Mouse (Mus musculus) thymus, adult 2 months (tissue): ENCODE results near the gene Art1. TPM values are rescaled to one million over a fixed set of nuclear protein-coding genes. Genes with fewer than 3 reads are reported as not detected.

Experiments
- DNase-seq: peaks from one replicate; pipeline ENCODE4 v3.0.0; 2021
- H3K27ac ChIP-seq: fragments of 200-500 bp; 2 replicates; pipeline ENCODE4 v1.5.1; 2012; ENCODE audit warnings: low read length, control low read depth; ENCODE audit not compliant: control insufficient read depth, insufficient read depth
- H3K27me3 ChIP-seq: fragments of 200-500 bp; 2 replicates; pipeline ENCODE4 v1.6.1; 2012; ENCODE audit warnings: mild to moderate bottlenecking, low read length, moderate library complexity, mixed read lengths; ENCODE audit not compliant: control insufficient read depth, insufficient read depth
- H3K36me3 ChIP-seq: fragments of 200-500 bp; 2 replicates; pipeline ENCODE4 v1.6.1; 2012; ENCODE audit warnings: mild to moderate bottlenecking, low read length, moderate library complexity; ENCODE audit not compliant: control insufficient read depth, insufficient read depth
- H3K4me1 ChIP-seq: fragments of 200-500 bp; replicated peaks from 2 replicates; pipeline ENCODE4 v1.6.1; 2012; ENCODE audit warnings: low read length; ENCODE audit not compliant: control insufficient read depth, insufficient read depth
- H3K4me3 ChIP-seq: fragments of 200-500 bp; 2 replicates; pipeline ENCODE4 v1.5.1; 2012; ENCODE audit warnings: mild to moderate bottlenecking, low read length, control low read depth, moderate library complexity; ENCODE audit not compliant: control insufficient read depth, insufficient read depth
- CTCF ChIP-seq: fragments of 200-500 bp; IDR thresholded peaks from 2 replicates; pipeline ENCODE4 v1.5.1; 2012; ENCODE audit warnings: mild to moderate bottlenecking, control low read depth, low read length, moderate library complexity, borderline replicate concordance; ENCODE audit not compliant: control insufficient read depth, poor library complexity, insufficient read depth; ENCODE audit errors: extremely low read depth
- POLR2A ChIP-seq: fragments of 200-500 bp; IDR thresholded peaks from 2 replicates; pipeline ENCODE4 v1.6.1; 2012; ENCODE audit warnings: mild to moderate bottlenecking, low read length, control low read depth, moderate library complexity; ENCODE audit not compliant: control insufficient read depth, poor library complexity, insufficient read depth; ENCODE audit errors: extremely low read depth
- WGBS: fragments of 180-500 bp; shearing (Covaris S2); methylation state at CpG from one replicate; pipeline ENCODE4 v1.1.7; 2018; 5-methylcytosine and 5-hydroxymethylcytosine counted together
- polyA plus RNA-seq: library from polyadenylated mRNA; depleted of rRNA; stranded (reverse); fragments of >200 nt; gene quantifications from 2 replicates; pipeline ENCODE4 v1.2.3, GENCODE M21; 2012; rRNA removed

Gene Art1
- 15.7 and 23.7 TPM in 2 replicates for polyA plus RNA-seq

DNA sequence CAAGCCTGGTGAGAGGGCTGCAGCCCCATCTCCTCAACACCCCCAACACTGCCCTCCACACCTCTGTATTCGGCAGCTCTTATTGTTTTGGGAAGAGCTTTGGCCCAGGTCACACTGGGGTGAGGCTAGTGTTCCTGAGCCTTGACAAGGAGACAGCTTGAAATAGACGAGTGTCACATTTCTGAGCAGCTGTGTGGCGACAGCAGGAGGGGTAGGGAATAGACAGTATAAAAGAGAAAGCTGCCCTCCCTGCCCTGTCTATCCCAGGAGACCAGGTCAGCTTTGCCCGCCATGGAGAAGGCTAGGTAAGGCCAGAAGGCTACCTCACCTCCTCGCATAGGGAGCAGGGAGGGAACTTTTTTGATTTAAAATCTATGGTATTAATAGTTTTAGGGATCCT lies at the start of gene Art1:
TSS of gene Art1 (plus strand) at position 257 of the 400 bp plus-strand sequence.
- no peak within 1 kb of the TSS for H3K27ac ChIP-seq
- H3K27me3 ChIP-seq, result no peaks in the 10 kb centered on the region
- H3K36me3 ChIP-seq, result no peaks in the 10 kb centered on the region
- H3K4me1 ChIP-seq, result peaks cover 20% of the 10 kb centered on the region
- no peak for TF ChIP-seq CTCF
- TF ChIP-seq POLR2A, result no peak
- WGBS, result 90% methylated on average over 5 of the region's 5 CpGs
- H3K4me3 ChIP-seq, result no peak within 1 kb of the TSS
- no peak for DNase-seq

DNA sequence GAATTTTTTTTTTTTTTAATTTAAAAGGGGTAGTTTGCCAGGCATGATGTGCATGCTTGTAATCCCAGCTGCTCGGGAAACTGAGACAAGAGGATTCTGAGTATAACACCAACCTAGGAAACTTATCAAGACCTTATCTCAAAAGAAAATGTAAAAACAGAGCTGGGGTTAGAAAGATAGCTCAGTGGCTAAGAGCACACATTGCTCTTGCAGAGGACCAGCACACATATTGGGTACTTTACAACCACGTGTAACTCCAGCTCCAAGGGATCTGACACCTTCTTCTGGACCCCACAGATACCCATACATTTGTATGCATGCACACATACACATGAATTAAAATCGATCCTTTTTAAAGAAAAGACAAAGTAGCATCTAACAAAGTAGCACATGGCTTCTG lies 40.2 kb upstream of the Art1 start:
- Histone ChIP-seq H3K4me1 (peaks cover 4% of the 10 kb centered on the region), H3K27me3 (no peaks in the 10 kb centered on the region), H3K27ac (no peak overlapping the region), H3K4me3 (no peak overlapping the region), H3K36me3 (peaks cover 4% of the 10 kb centered on the region; the same call in 1 of the 2 replicates)
- 93% methylated on average over 3 of the region's 3 CpGs for WGBS
- TF ChIP-seq CTCF (no peak), POLR2A (no peak)
- DNase-seq, result no peak

DNA sequence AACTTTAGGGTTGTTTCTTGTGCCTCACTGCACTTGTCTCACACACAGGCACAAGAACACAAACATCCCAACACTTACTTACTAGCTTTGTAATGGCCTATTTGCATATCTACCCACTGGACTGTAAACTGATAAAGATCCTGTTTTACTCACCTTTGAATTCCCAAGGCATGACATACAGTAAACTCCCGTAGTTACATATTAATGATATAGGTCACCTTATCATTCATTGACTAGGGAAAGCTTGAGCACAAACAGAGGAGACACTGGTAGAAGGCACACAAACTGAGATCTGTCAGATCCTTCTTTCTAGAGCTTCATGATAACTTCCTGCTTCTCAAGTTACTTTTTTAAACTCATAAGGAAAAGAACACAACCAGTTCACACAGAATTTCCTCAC lies 39.3 kb upstream of the Art1 start:
- TF ChIP-seq CTCF, result no peak
- no peak for TF ChIP-seq POLR2A
- DNase-seq, result no peak
- Histone ChIP-seq H3K36me3 (0 out of 2 replicates have a peak, but pooled peaks cover 4% of the 10 kb centered on the region), H3K4me3 (no peak overlapping the region), H3K27ac (no peak overlapping the region), H3K27me3 (no peaks in the 10 kb centered on the region), H3K4me1 (peaks cover 4% of the 10 kb centered on the region)
- 96% methylated on average over 1 of the region's 1 CpGs for WGBS

DNA sequence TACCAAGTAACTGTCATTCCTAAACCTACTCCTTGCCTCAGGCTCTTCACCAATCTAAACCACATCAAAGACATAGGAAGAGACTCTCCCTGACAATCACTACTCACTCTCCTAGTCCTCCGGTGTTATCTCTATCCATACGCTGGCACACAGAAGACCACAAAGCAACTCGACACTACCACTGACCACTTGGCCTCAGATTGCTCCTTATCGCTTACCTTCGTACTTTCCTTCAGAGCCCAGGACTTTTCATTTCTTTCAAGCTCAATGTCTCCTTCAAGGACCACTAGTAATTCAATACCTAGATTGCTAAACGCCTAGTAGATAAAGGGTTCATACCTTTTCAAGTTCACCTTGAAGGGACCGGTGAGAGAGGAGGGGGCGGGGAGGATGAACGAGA lies 37.7 kb upstream of the Art1 start:
- WGBS, result 68% methylated on average over 9 of the region's 9 CpGs
- no peak overlapping the region for H3K27ac ChIP-seq

DNA sequence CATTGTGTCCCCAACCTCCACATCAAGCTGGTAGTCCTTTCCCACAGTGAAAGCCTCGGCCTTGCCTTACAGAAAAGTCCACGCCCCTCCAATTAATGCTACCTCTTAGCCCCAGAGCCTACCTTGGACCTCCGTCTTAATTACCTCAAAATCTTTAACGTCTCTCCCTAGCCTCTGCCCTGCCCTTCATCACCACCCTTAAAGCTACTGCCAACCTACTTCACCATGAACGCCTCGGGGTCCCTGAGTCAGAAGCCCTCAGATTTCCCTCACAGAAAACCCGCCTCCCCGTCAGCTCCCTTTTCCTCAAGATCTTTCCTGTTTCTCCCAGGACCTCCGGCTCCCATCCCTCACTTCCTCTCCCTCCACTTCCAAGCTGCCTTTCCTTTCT lies 36.9 kb upstream of the Art1 start:
- DNase-seq, result no peak
- H3K27ac ChIP-seq, result peak overlapping the region; percentile 22; the same call in 1 of the 2 replicates
- peak overlapping the region; percentile 92 for H3K4me3 ChIP-seq
- H3K36me3 ChIP-seq, result no peaks in the 10 kb centered on the region
- WGBS, result 1% methylated on average over 9 of the region's 9 CpGs
- peaks cover 4% of the 10 kb centered on the region for H3K4me1 ChIP-seq
- TF ChIP-seq POLR2A, result no peak
- no peak for TF ChIP-seq CTCF
- no peaks in the 10 kb centered on the region for H3K27me3 ChIP-seq

More for the DNA sequence above, 37.7 kb upstream of the Art1 start:
- H3K36me3 ChIP-seq, result no peaks in the 10 kb centered on the region
- no peak for DNase-seq
- H3K4me1 ChIP-seq, result peaks cover 4% of the 10 kb centered on the region
- no peaks in the 10 kb centered on the region for H3K27me3 ChIP-seq
- no peak for TF ChIP-seq CTCF
- no peak for TF ChIP-seq POLR2A
- no peak overlapping the region for H3K4me3 ChIP-seq

DNA sequence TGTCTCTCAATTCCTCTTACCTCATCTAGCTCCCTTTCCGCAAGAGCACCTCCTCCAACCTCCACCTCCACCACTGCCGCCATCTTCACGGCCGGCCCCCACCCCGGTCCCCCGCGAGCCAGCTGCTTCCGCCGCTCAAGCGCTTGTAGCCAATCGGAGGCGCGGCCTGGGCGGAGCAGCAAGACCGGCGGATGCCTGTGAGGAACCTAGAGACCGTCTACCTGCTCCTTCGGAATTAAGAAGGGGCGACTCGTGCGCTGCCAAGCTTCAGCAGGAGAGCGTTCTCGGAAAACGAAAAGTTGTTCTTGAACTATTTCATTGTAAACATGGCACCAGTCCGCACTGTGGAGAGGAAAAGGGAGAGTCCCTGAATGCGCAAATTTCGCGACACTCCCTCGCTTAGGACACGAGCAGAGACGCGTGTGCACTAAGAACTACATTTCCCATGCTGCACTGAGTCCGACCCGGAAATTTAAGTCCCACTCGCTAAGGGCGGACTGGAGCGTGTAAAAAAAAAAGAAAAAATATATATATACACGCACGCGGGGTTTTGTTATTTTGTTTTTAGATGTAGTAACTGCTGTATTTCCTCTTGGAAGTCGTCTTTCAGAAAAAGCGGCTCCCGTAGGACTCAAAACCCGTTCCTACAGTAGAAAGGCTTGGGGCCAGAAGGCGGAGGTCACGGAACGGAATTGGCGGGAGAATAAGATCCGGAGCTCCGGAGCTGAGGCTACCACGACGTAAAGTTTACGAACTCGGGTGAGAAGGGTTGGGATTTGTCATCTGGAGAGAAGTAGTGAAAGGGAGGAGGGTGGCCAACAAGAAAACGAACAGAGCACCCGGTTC lies 36.3 kb upstream of the Art1 start, which contains the start of the genes Rnf121, Xndc1 and Xntrpc:
TSS of gene Rnf121 (minus strand) at position 424 of the 846 bp plus-strand sequence.
TSS of gene Xndc1 (plus strand) at position 466 of the 846 bp plus-strand sequence.
TSS of gene Xntrpc (plus strand) at position 668 of the 846 bp plus-strand sequence.
- H3K27ac ChIP-seq, result peak within 1 kb of the TSS; percentile 53; the same call in 1 of the 2 replicates
- DNase-seq, result peak; percentile 92
- WGBS, result under 1% methylated on average over 56 of the region's 56 CpGs
- peak within 1 kb of the TSS; percentile 92 for H3K4me3 ChIP-seq
- H3K4me1 ChIP-seq, result peaks cover 4% of the 10 kb centered on the region
- H3K27me3 ChIP-seq, result no peaks in the 10 kb centered on the region
- no peaks in the 10 kb centered on the region for H3K36me3 ChIP-seq
- TF ChIP-seq CTCF (no peak), POLR2A (peak; percentile 73)

DNA sequence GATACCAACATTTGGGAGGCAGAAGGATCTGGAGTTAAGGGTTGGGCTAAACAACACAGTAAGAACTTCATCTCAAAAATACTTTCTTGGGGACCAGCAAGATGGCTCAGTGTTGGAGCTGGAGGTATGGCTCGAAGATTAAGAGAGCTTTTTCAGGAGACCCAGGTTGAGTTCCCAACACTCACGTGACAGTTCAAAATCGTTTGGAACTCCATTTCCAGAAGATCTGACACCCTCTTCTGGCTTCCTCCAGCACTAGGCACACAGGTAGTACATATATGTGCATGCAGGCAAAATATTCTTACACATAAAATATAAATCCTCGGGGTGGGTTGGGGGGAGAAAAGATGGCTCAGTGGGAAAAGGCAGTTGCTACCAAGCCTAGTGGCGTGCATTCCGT lies 35.2 kb upstream of the Art1 start:
- DNase-seq, result no peak
- H3K4me3 ChIP-seq, result no peak overlapping the region
- TF ChIP-seq CTCF (no peak), POLR2A (no peak)
- H3K4me1 ChIP-seq, result peaks cover 4% of the 10 kb centered on the region
- no peak overlapping the region for H3K27ac ChIP-seq
- 66% methylated on average over 6 of the region's 6 CpGs for WGBS
- no peaks in the 10 kb centered on the region for H3K27me3 ChIP-seq
- H3K36me3 ChIP-seq, result no peaks in the 10 kb centered on the region
